Mouse (Mus musculus): ENCODE data around the gene Sesn1.
"Not testable (repeated sequence)": the region's sequence is repeated elsewhere in the genome, so short reads cannot be mapped to it uniquely, and the experiment has no call there.

Sesn1 gene

DNA sequence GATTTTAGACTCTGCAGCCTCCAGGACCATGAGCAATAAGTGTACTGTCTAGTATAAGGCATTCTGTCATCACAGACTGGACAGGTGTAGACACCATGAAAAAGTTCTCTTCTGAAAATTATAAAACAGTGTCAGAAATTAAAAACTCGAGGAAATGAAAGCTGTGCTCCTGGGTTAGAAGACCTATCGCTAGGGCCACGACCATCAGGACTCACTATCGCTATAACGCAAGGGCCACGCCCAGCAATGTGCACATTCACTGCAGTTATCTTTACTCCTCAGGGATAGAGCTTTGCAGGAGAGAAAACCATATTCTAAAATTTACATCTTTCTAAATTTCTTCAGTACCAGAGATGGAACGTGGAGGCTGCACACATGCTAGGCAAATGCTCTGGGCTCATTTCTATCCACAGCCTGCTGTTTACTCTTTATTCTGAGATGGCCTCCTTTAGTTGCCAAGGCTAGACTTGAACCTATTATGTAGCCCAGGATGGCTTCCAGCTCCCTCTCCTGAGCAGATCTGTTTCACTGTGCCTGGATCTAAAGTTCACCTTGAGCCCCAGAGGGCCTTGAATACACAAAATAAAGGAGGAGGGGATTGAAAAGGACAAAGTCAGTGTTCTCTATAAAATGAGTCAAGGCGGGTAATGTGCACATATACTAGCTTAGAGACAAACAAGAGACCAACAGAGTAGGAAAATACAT, 102.7 kb downstream of the Sesn1 start:
- no peak for DNase-seq (ENCODE audit: low read depth, low spot score)

DNA sequence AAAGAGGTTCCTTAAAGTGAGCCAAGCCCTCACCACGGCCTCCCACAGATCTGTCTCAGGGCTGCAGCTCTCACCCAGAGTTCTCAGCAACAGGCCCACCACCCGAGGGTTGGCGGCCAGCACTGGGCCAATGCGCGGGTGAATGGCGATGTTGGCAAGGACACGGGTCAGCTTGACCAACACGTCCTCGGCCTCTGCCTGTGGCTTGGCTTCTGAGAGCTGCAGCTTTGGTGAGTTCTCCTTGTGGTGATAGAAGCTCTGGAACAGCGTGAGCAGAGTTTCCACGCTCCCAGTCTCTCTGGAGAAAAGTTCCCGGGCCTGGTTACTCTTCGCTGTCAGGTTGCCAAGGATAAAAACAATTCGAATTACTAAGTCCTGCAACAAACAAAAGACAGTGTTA, 117.0 kb downstream of the Sesn1 start:
- DNase-seq (ENCODE audit: low read depth, low spot score) = no peak

DNA sequence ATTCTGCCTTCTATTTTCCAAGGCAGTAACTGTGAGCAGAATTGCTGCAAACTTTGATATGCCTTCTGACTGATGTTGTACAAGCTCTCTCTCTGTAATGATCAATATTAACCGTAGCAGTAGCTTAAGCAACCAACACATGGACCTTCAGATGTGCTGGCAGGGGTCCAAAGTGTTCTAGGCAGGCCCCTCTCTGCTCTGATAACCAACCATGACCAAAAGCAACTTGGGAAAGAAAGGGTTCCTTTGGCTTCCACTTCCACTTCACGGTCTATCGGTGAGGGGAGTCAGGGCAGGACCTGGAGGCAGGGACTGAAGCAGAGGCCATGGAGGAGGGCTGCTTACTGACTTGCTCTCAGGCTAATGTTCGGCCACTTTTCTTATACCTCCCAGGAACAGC, 121.2 kb downstream of the Sesn1 start:
- no peak for DNase-seq (ENCODE audit: low read depth, low spot score)

DNA sequence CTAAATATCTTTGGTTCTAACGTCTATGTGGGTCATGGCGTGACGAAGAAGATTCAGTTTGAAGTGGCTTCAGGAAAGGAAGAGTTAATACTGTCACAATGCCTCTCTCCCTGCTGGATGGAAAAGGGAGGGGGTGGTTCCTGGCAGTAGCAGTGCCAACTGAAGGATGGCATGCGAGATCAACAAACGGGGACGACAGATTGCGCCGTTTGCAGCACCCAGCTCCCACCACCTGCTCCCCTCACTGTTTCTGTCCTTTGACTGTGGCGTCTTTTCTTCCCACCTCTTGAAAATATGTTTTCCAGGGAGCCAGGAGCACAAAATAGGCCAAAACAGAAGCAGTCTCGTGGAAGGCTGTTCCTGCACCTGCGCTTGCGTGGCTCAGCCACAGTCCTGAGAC, 122.2 kb downstream of the Sesn1 start:
- peak; percentile 91 for DNase-seq (ENCODE audit: low read depth, low spot score)

DNA sequence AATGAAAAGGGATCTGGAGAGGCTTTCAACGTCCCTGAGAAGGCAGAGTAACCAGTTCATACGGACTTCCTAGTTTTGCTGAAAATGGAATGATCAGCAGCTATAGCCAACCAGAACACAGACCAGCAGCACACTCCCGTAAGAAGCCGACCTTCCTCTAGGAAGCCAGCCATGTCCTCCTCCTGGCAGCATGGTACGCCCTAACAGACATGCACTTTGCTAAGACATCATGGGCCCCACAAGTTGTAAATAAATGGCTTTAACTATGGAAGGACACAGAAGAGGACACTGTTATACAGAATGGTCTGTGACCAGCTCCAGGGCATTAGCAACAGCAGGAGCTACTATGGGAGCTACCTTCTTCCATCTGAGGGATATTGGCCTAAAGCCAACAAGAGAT, 123.2 kb downstream of the Sesn1 start:
- DNase-seq (ENCODE audit: low read depth, low spot score) = no peak

DNA sequence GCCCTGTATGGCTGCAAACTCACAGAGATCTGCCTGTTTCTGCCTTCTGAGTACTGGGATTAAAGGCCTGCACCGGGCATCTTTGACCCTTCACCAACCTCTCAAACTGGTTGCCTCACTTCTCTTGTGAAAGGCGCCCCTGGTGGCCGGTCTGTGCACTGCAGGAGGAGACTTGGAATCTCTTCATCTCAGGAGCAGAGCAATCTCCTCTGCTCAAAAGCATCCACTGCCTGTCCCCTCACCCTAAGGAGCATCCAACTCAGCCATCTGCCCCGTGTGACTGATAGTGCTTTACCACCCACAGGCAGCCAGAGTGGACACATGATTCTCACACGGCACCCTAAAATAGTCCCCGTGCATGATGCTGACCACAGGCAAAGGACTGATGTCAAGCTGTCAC, 123.8 kb downstream of the Sesn1 start:
- DNase-seq (ENCODE audit: low read depth, low spot score) = no peak

DNA sequence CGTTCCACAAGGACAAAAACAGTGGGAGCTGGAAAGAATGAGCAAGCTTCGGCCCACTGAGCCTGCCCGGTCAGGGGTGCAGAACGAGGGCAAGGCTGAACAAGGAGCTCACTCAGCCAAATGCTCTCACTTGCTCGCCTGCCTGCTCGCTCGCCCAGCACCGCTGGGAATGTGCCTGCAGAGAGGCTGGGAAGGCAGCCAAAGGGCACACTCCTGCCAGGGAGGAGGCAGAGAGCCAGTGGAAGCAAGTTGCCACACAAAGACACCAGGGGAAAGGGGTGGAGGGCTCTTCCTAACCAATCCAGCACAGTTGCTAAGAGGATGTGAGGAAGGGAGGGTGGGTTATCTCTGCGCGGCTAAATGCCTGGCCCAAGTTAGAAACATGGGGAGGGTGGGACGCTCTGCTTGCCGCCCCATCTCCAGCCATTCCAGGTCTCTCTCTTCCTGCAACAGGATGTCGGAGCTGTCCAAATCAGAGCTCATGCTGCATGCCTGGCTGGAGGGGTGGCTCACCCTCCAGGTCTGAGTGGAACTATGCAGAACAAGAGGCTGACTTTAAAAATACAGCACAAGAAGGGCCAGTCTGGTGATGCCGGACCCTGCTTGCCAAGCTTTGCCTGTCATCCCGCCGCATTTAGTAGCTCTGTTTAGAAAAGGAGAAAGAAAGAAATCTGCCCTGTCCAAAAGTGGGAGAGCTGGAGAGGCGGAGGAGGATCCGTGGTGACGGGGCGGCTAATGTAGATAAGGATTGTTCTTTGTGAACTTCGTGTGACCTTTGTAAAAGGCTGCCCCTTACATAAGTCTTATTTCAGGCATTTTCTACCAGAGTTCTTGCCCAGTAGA, 125.1 kb downstream of the Sesn1 start:
- peak; percentile 61 for DNase-seq (ENCODE audit: low read depth, low spot score)

DNA sequence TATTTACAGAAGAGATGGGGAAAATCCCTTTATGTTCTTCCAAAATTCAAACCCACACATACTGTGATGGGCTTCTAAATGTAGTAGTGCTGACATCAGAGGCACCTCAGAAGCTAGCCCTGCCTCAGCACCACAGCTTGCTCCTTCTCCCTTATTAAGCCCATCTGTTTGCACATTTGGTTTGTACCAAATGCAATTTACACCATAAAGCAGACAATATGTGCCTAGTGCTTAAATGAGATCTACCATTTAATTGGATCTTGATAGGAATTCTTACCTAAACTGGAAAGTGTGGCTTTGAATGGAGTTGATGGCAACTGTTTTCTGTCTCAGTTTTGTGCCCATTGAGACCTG, 125.7 kb downstream of the Sesn1 start:
- peak; percentile 93 for DNase-seq (ENCODE audit: low read depth, low spot score)

DNA sequence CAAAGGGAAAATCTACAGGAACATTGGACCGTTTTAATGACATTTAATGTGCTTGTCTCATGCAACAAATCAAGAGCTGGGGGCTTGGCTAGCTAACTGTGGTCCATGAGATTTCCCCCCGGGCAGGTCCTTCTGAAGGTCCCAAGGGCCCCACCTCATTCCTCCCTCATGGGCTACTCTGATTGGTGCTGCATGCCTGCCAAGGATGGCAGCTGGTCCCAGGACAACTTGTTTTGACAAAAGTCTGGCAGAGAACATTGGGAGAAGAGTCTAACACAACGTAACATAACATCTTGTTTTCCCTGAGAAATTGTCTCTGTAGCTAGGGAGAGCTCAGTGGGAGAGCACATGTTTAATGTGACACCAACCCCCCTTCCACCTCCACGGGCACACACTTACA, 126.4 kb downstream of the Sesn1 start:
- DNase-seq (ENCODE audit: low read depth, low spot score) = no peak

DNA sequence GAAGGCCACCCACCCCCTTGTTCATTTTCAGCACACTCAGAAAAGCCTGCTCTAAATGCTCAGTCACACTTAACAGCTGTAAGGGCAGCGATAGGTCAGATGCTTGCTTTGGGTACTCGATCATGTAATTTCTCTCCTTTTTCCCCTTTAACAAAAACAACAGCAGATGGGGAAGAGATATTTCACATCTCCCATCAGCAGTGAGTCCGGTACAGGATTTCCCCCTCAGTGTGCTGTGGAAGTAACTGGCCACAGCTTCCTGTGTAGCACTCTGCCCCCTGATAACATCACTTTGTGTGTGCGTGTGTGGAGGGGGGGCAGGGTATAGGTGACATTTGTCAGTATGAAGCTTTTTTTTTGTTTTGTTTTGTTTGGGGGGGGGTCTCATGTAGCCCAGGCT, 127.4 kb downstream of the Sesn1 start:
- DNase-seq (ENCODE audit: low read depth, low spot score) = no peak

DNA sequence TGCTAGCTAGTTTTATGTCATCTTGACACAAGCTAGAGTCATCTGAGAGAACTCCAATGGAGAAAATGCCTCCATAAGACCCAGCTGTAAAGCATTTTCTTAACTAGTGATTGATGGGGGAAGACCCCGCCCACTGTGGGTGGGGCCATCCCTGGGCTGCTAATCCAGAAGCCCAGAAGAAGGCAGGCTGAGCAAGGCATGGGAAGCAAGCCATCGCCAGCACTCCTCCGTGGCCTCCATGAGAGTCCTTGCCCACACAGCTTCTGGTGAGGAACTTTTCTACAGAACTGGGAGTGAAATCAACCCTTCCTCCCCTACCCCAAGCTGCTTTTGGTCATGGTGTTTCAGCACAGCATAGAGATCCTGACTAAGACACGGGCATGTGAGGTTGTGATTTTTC, 129.4 kb downstream of the Sesn1 start:
- peak; percentile 56 for DNase-seq (ENCODE audit: low read depth, low spot score)

DNA sequence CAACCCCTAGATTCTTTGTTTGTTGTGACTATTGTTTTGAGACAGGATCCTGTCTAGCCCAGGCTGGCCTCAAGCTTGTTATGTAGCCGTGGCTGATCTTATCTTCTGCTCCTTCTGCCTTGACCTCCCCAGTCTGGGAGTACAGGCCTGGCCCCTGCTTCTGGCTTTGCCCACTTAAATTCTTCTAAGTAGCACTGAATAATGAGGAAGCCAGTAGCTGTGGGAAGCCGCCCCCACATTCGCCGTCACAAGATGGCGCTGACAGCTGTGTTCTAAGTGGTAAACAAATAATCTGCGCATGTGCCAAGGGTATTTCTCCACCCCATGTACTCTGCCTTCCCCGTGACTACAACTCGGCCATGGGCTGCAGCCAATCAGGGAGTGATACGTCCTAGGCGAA, 142.6 kb downstream of the Sesn1 start:
- not testable (repeated sequence) for DNase-seq (ENCODE audit: low read depth, low spot score)

DNA sequence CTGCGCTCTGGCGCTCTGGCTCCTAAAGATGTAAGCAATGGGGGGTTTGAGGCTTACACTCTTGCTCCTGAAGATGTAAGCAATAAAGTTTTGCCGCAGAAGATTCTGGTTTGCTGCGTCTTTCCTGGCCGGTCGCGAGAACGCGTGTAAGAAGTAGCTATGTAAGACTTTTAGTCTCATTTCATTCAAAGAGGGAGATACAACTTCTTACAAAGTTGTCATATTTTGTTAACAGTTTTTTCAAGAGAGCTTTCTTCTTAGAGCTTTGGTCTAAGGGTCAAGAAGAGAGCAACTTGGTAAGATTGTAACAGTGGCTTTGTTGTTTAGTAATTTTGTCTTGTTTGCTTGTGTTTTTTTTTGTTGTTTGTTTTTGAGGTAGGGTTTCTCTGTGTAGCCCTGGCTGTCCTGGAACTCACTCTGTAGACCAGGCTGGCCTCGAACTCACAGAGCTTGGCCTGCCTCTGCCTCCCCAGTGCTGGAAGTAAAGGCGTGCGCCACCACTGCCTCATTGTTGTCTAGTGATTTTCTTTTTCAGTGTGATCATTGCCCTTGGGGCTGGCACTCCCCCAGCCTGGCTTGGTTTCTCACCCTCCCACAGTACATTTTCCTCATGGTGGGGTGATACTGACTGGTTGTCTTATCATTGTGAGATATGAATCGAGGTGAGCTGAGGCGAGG, 143.3 kb downstream of the Sesn1 start:
- no peak for DNase-seq (ENCODE audit: low read depth, low spot score)

DNA sequence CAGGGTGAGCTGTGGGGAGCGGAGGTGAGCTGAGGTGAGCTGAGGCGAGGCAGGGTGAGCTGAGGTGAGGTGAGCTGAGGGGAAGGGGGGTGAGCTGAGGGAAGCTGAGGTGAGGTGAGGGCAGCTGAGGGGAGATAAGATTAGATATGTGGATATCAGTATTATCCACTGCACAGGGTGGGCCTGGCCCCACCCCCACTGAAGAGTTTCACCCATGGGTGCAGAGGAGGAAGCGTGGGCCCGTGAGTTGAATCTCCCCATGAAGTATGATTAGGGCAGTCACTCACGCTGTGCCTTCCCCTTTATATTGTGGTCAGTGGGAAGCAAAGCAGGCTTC, 143.8 kb downstream of the Sesn1 start:
- DNase-seq (ENCODE audit: low read depth, low spot score) = no peak

DNA sequence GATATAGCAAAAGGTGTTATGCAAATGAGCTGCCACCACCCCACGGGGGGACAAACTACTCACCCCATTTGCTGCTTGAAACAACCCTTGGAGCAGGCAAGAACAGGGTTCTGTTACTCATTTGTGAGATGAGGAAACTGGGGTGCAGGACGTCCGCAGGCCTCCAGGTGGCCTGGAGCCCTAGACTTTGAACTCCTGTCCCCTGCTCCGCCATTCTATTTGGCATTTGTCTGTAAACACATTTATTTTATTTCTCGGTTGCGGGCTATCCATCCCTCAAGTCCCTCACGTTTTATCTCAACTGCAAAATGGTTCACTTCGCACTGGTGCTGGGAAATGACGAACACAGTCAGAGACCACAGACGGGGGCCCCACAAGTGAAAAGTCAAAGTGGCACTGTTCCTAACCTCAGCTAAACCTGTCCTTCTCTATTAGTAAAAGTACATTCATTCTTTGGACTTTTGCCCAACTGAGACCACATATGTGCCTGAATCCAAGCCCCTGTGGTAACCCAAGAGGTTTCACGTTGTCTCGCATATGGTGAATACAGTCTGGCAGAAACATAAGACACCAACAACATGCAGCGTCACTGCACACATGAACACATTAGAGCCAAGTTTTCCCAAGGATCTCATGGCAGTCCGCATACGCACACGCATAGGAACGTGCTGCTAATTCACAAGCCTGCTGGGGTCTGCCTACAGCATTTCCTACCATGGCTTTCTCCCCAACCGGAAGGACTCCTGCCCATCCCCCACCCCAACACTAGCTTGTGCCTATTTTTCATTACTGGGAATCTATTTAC, 147.9 kb downstream of the Sesn1 start:
- no peak for DNase-seq (ENCODE audit: low read depth, low spot score)

Measured in telencephalon, adult 2 months (tissue).